Mouse (Mus musculus): Measurements from ENCODE around the gene Tspoap1. TPM values are rescaled to one million over a fixed set of nuclear protein-coding genes. Genes with fewer than 3 reads are reported as not detected.
A peak's percentile ranks its signal among the peaks of the same experiment; 100 is the strongest.

Tspoap1 gene
- polyA plus RNA-seq, 2 experiments: 1.1 to 5.5 TPM

GRCm38 (mm10) chr11:87751031-87751430 lies 9.3 kb upstream of the Tspoap1 start:
- Histone ChIP-seq H3K27me3 (ENCODE audit: control insufficient read depth, insufficient read depth, low read length) (no peaks in the 10 kb centered on the region), H3K4me2 (ENCODE audit: low read depth) (peak overlapping the region; percentile 93), H3K36me3 (replicated peaks; ENCODE audit: control insufficient read depth, insufficient read depth, low read depth) (no peaks in the 10 kb centered on the region; the same call in 1 of the 2 replicates), H3K9ac (replicated peaks) (peak overlapping the region; percentile 93), H3K27ac (peak overlapping the region; percentile 100), H3K4me1 (replicated peaks; ENCODE audit: control insufficient read depth in 2 of 2, insufficient read depth in 2 of 2, low read length in 1 of 2) (peaks cover 66 to 73% of the 10 kb centered on the region in 2 experiments), H3K9me3 (ENCODE audit: control insufficient read depth, low read length) (no peaks in the 10 kb centered on the region), H3K4me3 (ENCODE audit: insufficient read depth in 1 of 2, low read depth in 2 of 2, low read length in 2 of 2) (peak overlapping the region; percentile 4 to 59)
- WGBS (ENCODE audit: insufficient replicate concordance): 18% methylated on average over 8 of the region's 8 CpGs
- TF ChIP-seq CTCF (IDR thresholded peaks at IDR 0.05; ENCODE audit: low read depth): no peak
- no peak for TF ChIP-seq EP300 (IDR thresholded peaks at IDR 0.05; ENCODE audit: low read depth)
- DNase-seq (ENCODE audit: low read depth in 3 of 3, low spot score in 3 of 3) (no peak), ATAC-seq (ENCODE audit: insufficient read depth) (no peak)

GRCm38 (mm10) chr11:87751491-87751966 lies 8.8 kb upstream of the Tspoap1 start:
- Histone ChIP-seq H3K4me1 (replicated peaks; ENCODE audit: control insufficient read depth in 2 of 2, insufficient read depth in 2 of 2, low read length in 1 of 2) (peaks cover 66 to 73% of the 10 kb centered on the region in 2 experiments), H3K27ac (peak overlapping the region; percentile 100), H3K9ac (replicated peaks) (peak overlapping the region; percentile 93), H3K4me3 (ENCODE audit: insufficient read depth in 1 of 2, low read depth in 2 of 2, low read length in 2 of 2) (peak overlapping the region; percentile 8 to 59), H3K4me2 (ENCODE audit: low read depth) (peak overlapping the region; percentile 93), H3K36me3 (replicated peaks; ENCODE audit: control insufficient read depth, insufficient read depth, low read depth) (peaks cover 4% of the 10 kb centered on the region), H3K9me3 (ENCODE audit: control insufficient read depth, low read length) (no peaks in the 10 kb centered on the region), H3K27me3 (ENCODE audit: control insufficient read depth, insufficient read depth, low read length) (no peaks in the 10 kb centered on the region)
- 4% methylated on average over 4 of the region's 4 CpGs for WGBS (ENCODE audit: insufficient replicate concordance)
- ATAC-seq (ENCODE audit: insufficient read depth): peak; percentile 1; the same call in 1 of the 2 replicates
- peak; percentile 64; the same call in 1 of the 2 replicates for TF ChIP-seq EP300 (IDR thresholded peaks at IDR 0.05; ENCODE audit: low read depth)
- no peak for TF ChIP-seq CTCF (IDR thresholded peaks at IDR 0.05; ENCODE audit: low read depth)
- no peak for DNase-seq (ENCODE audit: low read depth in 3 of 3, low spot score in 3 of 3)

DNA sequence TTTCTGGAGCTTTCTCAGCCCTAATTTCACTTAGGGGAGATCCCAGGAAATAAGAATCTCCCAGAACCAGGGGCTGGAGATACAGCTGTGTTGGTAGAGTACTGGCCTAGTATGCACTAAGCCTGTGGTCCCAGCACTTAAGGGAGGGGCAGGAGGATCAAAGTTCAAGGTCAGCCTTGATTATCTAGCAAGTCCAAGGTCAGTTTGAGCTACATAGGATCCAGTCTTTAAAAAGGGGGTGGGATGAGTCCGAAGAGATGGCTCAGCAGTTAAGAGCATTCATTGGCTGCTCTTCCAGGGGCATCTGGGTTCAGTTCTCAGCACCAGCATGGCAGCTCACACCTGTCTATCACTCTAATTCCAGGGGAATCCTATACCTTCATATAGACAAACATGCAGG lies 8.0 kb upstream of the Tspoap1 start:
- peak overlapping the region; percentile 8 to 27; a peak in 3 of 4 replicates for H3K4me3 ChIP-seq (ENCODE audit: insufficient read depth in 1 of 2, low read depth in 2 of 2, low read length in 2 of 2)
- peaks cover 66 to 73% of the 10 kb centered on the region in 2 experiments for H3K4me1 ChIP-seq (replicated peaks; ENCODE audit: control insufficient read depth in 2 of 2, insufficient read depth in 2 of 2, low read length in 1 of 2)
- H3K36me3 ChIP-seq (replicated peaks; ENCODE audit: control insufficient read depth, insufficient read depth, low read depth): peaks cover 12% of the 10 kb centered on the region
- H3K9me3 ChIP-seq (ENCODE audit: control insufficient read depth, low read length): no peaks in the 10 kb centered on the region
- no peaks in the 10 kb centered on the region for H3K27me3 ChIP-seq (ENCODE audit: control insufficient read depth, insufficient read depth, low read length)
- H3K27ac ChIP-seq: peak overlapping the region; percentile 100
- 21% methylated on average over 1 of the region's 1 CpGs for WGBS (ENCODE audit: insufficient replicate concordance)
- no peak for DNase-seq (ENCODE audit: low read depth in 3 of 3, low spot score in 3 of 3)
- H3K4me2 ChIP-seq (ENCODE audit: low read depth): peak overlapping the region; percentile 93
- no peak for TF ChIP-seq CTCF (IDR thresholded peaks at IDR 0.05; ENCODE audit: low read depth)
- no peak for TF ChIP-seq EP300 (IDR thresholded peaks at IDR 0.05; ENCODE audit: low read depth)
- no peak for ATAC-seq (ENCODE audit: insufficient read depth)
- H3K9ac ChIP-seq (replicated peaks): peak overlapping the region; percentile 93

GRCm38 (mm10) chr11:87753255-87753654 lies 7.1 kb upstream of the Tspoap1 start:
- no peak for ATAC-seq (ENCODE audit: insufficient read depth)
- DNase-seq (ENCODE audit: low read depth in 3 of 3, low spot score in 3 of 3): no peak
- no peak for TF ChIP-seq EP300 (IDR thresholded peaks at IDR 0.05; ENCODE audit: low read depth)
- no peak for TF ChIP-seq CTCF (IDR thresholded peaks at IDR 0.05; ENCODE audit: low read depth)
- Histone ChIP-seq H3K9ac (replicated peaks) (peak overlapping the region; percentile 98), H3K27me3 (ENCODE audit: control insufficient read depth, insufficient read depth, low read length) (no peaks in the 10 kb centered on the region), H3K4me1 (replicated peaks; ENCODE audit: control insufficient read depth in 2 of 2, insufficient read depth in 2 of 2, low read length in 1 of 2) (peaks cover 62 to 68% of the 10 kb centered on the region in 2 experiments), H3K27ac (peak overlapping the region; percentile 100), H3K4me2 (ENCODE audit: low read depth) (peak overlapping the region; percentile 93), H3K36me3 (replicated peaks; ENCODE audit: control insufficient read depth, insufficient read depth, low read depth) (peaks cover 21% of the 10 kb centered on the region), H3K9me3 (ENCODE audit: control insufficient read depth, low read length) (no peaks in the 10 kb centered on the region), H3K4me3 (ENCODE audit: insufficient read depth in 1 of 2, low read depth in 2 of 2, low read length in 2 of 2) (peak overlapping the region in 1 of 2 experiments; percentile 15; a peak in 1 of 4 replicates)
- 23% methylated on average over 8 of the region's 8 CpGs for WGBS (ENCODE audit: insufficient replicate concordance)

DNA sequence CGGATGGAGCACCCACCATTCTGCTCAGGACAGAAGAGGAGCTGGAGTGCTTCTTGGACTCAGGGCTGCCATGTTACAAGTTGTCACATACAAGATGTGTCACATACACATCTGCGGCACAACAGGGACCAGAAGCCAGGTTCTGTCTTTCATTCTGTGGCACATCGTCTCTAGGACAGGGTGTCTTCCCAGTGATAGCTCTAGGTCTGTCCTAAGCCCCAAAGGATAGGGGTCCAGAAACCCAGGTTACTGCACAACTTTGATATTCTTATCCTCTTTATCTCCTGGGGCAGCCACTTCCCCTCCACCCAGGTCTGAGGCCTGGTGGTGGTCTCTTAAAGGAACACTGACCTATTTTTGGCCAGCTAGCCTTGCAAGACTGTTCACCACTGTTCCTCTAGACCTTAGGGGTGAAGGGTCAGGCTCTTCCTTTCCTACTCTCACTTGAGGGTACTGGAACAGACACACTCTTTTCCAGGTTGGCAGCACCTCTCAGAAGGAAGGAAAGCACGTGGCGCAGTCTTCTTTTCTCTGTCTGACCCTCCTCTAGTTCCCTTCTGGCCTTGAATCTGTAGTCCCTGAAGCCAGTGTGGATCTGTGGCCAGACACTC lies 6.3 kb upstream of the Tspoap1 start:
- peak overlapping the region; percentile 100 for H3K27ac ChIP-seq
- TF ChIP-seq EP300 (IDR thresholded peaks at IDR 0.05; ENCODE audit: low read depth): peak; percentile 66
- TF ChIP-seq CTCF (IDR thresholded peaks at IDR 0.05; ENCODE audit: low read depth): no peak
- peaks cover 22% of the 10 kb centered on the region for H3K36me3 ChIP-seq (replicated peaks; ENCODE audit: control insufficient read depth, insufficient read depth, low read depth)
- no peaks in the 10 kb centered on the region for H3K27me3 ChIP-seq (ENCODE audit: control insufficient read depth, insufficient read depth, low read length)
- H3K9me3 ChIP-seq (ENCODE audit: control insufficient read depth, low read length): no peaks in the 10 kb centered on the region
- peaks cover 56 to 63% of the 10 kb centered on the region in 2 experiments for H3K4me1 ChIP-seq (replicated peaks; ENCODE audit: control insufficient read depth in 2 of 2, insufficient read depth in 2 of 2, low read length in 1 of 2)
- ATAC-seq (ENCODE audit: insufficient read depth) (no peak), DNase-seq (ENCODE audit: low read depth in 3 of 3, low spot score in 3 of 3) (no peak)
- WGBS (ENCODE audit: insufficient replicate concordance): 13% methylated on average over 5 of the region's 5 CpGs
- H3K4me2 ChIP-seq (ENCODE audit: low read depth): peak overlapping the region; percentile 93
- H3K9ac ChIP-seq (replicated peaks): peak overlapping the region; percentile 98
- peak overlapping the region; percentile 15 to 28 for H3K4me3 ChIP-seq (ENCODE audit: insufficient read depth in 1 of 2, low read depth in 2 of 2, low read length in 2 of 2)
